Mouse (Mus musculus): Measurements from ENCODE around the gene Ptprm.

The Ptprm gene

GRCm38 (mm10) chr17:67226991-67227390 is 127.3 kb downstream of the Ptprm start:
- in situ Hi-C loops (cut with MseI, MboI): no loop called here

DNA sequence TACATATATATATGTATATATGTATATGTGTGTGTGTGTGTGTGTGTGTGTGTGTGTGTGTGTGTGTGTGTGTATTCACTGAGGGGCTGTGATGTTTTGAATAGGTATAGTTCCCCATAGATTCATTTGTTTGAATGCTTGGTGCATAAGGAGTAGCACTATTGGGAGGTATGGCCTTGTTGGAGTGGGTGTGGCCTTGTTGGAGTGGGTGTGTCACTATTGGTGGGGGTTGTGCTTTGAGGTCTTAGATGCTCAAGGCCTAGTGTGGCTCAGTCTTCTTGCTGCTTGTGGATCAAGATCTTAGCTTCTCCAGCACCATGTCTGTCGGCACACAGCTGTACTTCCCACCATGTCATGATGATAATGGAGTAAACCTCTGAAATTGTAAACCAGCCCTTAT is 138.9 kb downstream of the Ptprm start:
- in situ Hi-C loops (cut with MseI, MboI): no loop called here

DNA sequence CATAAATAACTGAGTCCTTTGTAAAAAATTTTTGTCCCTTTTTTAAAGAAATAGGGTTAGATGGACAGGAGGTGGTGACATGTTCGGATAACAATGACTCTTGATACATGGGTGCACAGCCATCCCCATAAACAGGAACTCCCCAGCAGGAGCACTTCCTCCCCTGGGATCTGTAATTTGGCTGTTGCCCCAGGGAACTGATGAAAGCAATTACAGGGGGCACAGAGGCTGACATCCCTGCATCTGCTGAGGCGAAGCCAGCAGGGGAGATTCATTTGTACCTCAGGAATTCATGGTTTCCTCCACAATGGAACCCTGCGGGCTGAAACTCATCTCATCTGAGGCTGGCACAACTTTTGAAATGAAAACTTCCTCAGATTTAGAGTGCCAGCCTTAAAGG is 140.5 kb downstream of the Ptprm start:
- in situ Hi-C loops (cut with MseI, MboI): no loop called here

- in situ Hi-C loops (cut with MseI, MboI): no loop called here
Measured at GRCm38 (mm10) chr17:67209676-67210344, 144.4 kb downstream of the Ptprm start.

DNA sequence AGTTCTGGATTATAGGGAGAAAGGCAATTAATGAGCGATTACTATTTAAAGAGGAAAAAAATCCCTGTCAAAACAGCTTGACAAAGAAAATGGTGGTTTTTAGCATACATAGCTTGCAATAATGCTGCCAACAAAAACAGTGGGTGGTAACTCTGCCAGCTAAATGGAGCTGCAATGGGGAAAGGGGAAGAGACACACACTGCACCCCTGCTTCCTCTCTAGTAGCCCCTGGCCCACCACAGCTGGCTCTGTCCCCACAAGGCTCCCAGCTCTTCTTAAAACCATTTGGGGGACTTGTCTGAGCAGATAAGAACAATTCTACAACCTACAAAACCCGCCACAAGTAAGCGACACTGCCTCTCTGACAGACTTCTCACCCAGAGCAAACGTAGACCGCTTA is 145.7 kb downstream of the Ptprm start:
- in situ Hi-C loops (cut with MseI, MboI): no loop called here

GRCm38 (mm10) chr17:67206984-67207383 is 147.3 kb downstream of the Ptprm start:
- in situ Hi-C loops (cut with MseI, MboI): no loop called here

DNA sequence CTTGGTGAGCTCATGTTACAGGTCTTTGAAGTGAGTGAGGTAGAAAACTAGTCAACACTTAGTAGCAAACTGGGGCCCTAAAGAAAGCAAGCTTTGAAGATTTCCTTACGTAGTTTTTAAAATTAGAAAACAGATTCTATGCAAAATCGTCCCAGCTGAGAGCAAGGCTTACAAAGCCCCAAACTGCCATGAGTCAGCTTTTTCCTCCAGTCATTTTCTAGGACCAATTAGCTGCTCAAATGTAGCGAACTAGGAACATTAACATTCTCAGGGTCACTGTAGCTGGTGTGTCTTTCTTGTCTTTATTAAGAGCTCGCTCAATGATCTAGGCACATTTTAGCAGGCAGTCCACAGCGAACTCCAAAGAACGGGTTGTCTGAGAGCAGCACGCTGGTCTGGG is 153.1 kb downstream of the Ptprm start:
- in situ Hi-C loops (cut with MseI, MboI): no loop called here

DNA sequence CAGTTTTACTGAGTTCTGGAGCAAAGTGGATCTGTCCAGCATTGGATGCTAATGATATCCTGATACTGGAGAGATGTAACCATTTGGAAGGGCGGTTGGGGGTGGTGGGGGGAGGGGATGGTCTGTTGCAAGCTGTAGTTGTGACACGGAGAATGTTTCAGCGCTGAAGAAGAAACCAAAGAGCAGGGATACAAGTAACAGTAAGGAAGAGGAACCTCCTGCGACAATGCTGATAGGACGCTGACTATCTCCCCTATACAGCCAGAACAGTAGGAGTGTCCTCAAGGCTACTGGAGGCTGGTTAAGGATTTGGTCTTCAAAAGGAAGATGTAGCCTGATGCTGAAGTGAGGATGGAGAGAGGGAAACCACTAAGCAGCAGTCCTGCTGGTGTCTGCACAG is 160.5 kb downstream of the Ptprm start:
- in situ Hi-C loops (cut with MseI, MboI): no loop called here

DNA sequence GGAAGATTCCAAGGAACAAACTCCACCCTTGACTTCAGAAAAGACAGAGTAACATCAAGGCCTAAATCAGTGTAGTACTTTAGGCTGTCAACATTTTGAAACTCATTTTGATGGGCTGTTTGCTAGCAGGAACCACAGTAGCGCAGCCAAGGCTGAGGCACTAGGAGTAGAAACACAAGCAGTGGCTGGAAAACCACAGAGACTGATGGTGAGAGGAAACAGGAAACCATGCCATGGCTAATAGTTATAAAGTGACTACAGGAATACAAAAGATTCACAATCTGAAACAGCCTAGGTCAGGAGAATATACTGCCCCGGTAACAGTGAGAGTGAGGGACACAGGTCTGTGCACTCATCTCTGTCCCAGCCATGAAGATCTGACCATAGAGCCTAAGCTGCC is 165.7 kb downstream of the Ptprm start:
- in situ Hi-C loops (cut with MseI, MboI): no loop called here

GRCm38 (mm10) chr17:67186879-67187278 is 167.4 kb downstream of the Ptprm start:
- in situ Hi-C loops (cut with MseI, MboI): no loop called here

- in situ Hi-C loops (cut with MseI, MboI): no loop called here
Measured at GRCm38 (mm10) chr17:67185942-67186341, 168.3 kb downstream of the Ptprm start.

DNA sequence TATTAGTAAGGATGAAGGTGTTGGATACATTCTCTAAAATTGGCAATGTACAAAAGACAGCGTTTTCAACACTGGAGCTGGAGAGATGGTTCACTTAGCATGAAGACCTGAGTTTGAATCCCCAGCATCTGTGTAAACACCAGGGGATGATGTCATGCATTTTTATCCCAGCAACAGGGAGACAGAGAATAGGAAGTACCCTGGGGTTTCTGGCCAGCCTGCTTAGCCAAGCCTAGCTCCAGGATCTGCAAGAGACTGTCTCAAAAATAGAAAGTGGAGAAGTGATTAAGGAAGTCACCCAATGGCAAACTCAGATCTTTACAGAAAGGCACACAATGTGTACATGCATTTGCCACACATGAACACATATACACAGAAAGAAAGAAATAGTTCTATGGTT is 174.8 kb downstream of the Ptprm start:
- in situ Hi-C loops (cut with MseI, MboI): no loop called here

GRCm38 (mm10) chr17:67178686-67179265 is 175.5 kb downstream of the Ptprm start:
- in situ Hi-C loops (cut with MseI, MboI): no loop called here

- in situ Hi-C loops (cut with MseI, MboI): no loop called here
Measured at GRCm38 (mm10) chr17:67175836-67176235, 178.4 kb downstream of the Ptprm start.

GRCm38 (mm10) chr17:67171353-67171752 is 182.9 kb downstream of the Ptprm start:
- in situ Hi-C loops (cut with MseI, MboI): no loop called here

DNA sequence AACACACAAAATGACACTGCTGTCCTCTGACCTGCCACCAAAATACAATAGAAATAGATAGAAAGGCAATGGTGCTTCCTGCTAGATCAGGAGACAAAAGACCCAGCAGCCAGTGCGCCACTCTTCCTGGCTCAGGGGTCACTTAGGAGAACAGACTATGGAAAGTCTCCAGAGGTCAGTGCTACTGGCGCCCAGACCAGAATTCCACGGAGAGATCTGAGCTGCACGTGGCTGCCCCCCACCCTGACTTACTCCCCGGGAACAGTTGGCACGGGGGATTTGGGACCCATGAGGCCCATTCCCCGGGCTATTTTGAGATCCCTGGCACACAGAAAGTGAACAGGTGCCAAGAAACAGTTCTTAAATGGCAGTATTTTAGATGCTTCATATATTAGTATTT is 183.6 kb downstream of the Ptprm start:
- in situ Hi-C loops (cut with MseI, MboI): no loop called here

GRCm38 (mm10) chr17:67165876-67166275 is 188.4 kb downstream of the Ptprm start:
- in situ Hi-C loops (cut with MseI, MboI): no loop called here

DNA sequence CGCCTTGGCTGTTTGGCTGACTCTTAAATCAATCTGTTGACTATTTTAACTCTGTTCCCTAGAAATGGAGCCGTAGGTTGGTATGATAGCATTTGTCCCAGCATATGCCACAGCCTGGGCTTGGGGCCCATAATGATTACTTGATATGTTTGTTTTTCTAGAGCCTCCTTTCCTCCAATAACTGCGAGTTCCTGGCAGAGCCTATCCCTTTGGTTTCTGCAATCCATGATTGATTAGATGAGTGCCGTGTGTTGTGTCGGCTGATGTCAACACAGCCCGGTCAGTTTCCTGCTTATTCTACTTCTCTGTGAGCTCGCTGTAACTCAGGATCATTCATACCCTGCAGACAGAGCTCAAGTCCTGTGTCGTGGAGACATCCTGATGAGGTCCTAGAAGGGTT is 194.6 kb downstream of the Ptprm start:
- in situ Hi-C loops (cut with MseI, MboI): no loop called here

GRCm38 (mm10) chr17:67157089-67157752 is 197.0 kb downstream of the Ptprm start:
- in situ Hi-C loops (cut with MseI, MboI): no loop called here

DNA sequence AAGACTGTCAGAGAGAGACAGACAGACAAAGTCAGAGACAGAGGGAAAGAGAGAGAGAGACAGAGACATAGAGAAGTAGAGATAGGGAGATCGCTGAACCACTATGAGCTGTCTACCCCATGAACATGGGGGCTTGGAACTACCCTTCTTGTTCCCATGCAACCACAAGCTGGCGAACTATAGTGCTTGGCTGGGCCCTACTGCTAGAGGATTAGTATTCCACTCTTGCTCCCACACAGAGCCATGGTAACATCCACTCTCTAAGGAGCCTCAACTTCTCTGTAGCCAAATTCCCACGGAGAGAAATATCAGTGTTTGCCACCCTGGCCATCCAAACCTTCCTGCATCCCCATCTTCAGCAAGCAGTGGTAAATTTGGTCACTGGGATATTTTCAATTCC is 202.0 kb downstream of the Ptprm start:
- in situ Hi-C loops (cut with MseI, MboI): no loop called here

- in situ Hi-C loops (cut with MseI, MboI): no loop called here
Measured at GRCm38 (mm10) chr17:67150441-67150840, 203.8 kb downstream of the Ptprm start.

- in situ Hi-C loops (cut with MseI, MboI): no loop called here
Measured at GRCm38 (mm10) chr17:67142183-67142756, 212.0 kb downstream of the Ptprm start.

DNA sequence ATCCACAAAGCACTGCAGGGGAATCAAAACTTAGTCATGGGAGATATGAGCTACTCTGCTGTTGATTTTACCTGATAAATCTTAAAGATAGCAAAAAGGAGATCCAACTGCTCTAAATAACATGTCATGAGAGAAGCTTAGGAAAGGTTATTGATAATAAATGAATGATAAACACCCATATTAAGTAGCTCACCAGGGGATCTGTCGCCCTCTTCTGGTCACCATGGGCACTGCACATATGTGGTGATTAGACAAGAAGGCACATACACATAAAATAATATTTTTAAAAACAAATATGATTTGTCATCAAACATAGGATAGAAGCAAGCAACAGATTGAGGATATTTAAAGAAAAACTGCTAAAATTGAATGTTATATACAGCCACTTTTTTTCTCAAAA is 213.8 kb downstream of the Ptprm start:
- in situ Hi-C loops (cut with MseI, MboI): no loop called here
